Mouse (Mus musculus): Measurements from ENCODE around the gene Gm12258. TPM values are rescaled to one million over a fixed set of nuclear protein-coding genes. Genes with fewer than 3 reads are reported as not detected.

Gm12258 gene
- polyA plus RNA-seq (2017; shearing (Covaris generic)): 5.2 TPM

DNA sequence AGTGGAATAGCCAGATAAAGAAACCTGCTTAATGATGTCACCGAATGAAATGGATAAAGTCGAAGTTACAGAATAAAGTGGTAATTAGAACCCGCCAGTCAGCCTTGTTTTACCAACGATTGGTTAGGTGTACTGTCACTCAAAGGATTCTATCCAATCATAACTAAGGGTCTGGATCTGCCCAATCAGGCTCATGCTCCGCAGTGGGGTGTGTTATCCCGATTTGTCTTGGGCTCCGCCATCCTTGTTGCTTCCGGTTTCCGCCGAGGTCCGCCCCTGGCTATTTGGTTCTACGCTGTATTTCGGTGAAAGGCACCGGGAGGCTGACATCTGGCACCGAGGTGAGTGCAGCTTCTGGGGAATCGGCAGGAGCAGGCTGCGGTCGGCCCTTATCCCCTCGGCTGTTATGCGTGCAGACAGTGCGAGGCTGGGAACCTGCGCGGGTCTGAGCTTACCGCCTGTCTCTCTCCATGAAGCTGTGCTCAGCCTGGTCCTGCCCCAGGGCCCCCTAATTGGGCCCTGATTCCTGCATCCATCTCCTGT lies at the start of gene Gm12258:
TSS of gene Gm12258 (plus strand) at position 240 of the 543 bp plus-strand sequence.

GRCm38 (mm10) chr11:58801558-58802228 lies 45.3 kb upstream of the Gm12258 start, which contains the start of gene Fam183b:
Fam183b (minus strand) TSS chr11:58801960.

GRCm38 (mm10) chr11:58814700-58815099 lies 32.3 kb upstream of the Gm12258 start, which contains the start of gene Olfr313:
Olfr313 (plus strand) TSS chr11:58815000.

DNA sequence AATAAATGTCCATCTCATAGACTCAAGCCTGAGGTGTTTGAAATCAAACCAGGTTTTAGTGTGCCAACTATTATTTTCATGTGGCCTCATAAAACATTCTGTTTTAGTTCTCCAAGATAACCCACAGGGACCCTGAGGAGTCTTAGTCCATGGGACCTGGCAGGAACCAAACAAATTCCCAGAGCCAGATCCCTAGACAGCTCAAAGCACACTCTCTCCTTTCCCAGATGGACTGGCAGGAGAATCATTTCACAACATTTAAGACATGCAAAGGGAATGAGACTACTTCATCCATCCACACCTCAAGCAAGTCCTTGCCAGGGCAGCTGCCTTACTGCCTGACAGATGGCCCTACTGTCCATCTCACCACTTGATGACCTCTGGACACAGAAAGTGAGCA lies 18.0 kb upstream of the Gm12258 start, which contains the start of gene Olfr312:
TSS of gene Olfr312 (plus strand) at position 301 of the 400 bp plus-strand sequence.

GRCm38 (mm10) chr11:58838951-58839350 lies 8.0 kb upstream of the Gm12258 start, which contains the start of gene Olfr311:
Olfr311 (plus strand) TSS chr11:58839251.

GRCm38 (mm10) chr11:58867039-58867953 lies 20.3 kb downstream of the Gm12258 start, which contains the start of gene 2810021J22Rik:
2810021J22Rik (plus strand) TSS chr11:58867216.

DNA sequence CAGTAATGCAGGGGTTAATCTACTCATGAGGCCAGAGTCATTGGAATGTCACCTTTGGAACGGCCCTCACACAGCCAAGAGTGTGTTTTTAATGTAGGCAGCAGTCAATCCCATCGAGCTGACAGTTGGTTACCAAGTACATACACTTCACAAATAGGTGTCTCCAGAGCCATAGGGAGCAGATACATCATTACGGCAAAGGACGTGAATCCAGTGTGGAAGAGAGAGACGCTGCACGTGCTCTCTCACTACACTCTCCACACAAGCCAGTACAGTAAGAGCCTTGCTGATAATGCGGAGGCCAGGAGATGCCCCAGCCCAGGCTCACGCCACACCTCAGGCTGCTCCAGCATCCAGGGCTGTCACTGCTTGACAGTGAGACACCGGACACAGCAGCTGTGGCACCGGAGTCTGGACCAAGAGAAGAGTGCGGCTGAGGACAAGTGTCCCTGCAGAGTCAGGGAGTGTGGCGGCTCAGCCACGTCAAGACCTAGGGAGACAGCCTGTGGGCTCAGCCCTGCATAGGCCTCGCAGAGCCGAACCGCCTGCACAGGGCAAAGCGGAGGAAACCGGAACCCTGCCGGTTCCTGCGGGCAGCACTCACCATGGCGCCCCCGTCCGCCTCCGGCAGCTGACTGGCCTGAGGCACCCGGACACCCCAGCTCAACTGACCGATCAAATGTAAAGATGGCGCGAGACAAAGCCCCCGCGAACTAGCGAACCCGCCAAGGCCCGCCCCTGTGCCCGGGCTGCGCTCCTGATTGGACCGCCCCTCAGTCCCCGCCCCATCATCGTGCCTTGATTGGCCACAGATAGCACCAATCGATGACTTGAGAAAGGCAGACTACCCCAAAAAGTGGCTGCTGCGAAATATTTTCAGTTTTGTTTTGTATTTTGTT lies 56.8 kb downstream of the Gm12258 start, which contains the start of gene Zfp39:
TSS of gene Zfp39 (minus strand) at position 715 of the 899 bp plus-strand sequence.

Other genes with a start within 250 kb of the Gm12258 start
- not detected for gene 2210407C18Rik, start 231.1 kb upstream of the Gm12258 start, polyA plus RNA-seq (2017; shearing (Covaris generic))
- not detected for gene Olfr323, start 216.7 kb upstream of the Gm12258 start, polyA plus RNA-seq (2017; shearing (Covaris generic))
- not detected for gene Trim58, start 206.7 kb upstream of the Gm12258 start, polyA plus RNA-seq (2017; shearing (Covaris generic))
- not detected for gene Olfr322, start 188.4 kb upstream of the Gm12258 start, polyA plus RNA-seq (2017; shearing (Covaris generic))
- not detected for gene Olfr320, start 166.1 kb upstream of the Gm12258 start, polyA plus RNA-seq (2017; shearing (Covaris generic))
- gene Olfr319, start 148.0 kb upstream of the Gm12258 start, polyA plus RNA-seq (2017; shearing (Covaris generic)): not detected
- gene Olfr318, start 123.1 kb upstream of the Gm12258 start, polyA plus RNA-seq (2017; shearing (Covaris generic)): not detected
- not detected for gene Olfr317, start 107.9 kb upstream of the Gm12258 start, polyA plus RNA-seq (2017; shearing (Covaris generic))
- gene Olfr316, start 94.4 kb upstream of the Gm12258 start, polyA plus RNA-seq (2017; shearing (Covaris generic)): not detected
- gene Olfr315, start 74.0 kb upstream of the Gm12258 start, polyA plus RNA-seq (2017; shearing (Covaris generic)): not detected
- gene Olfr314, start 64.2 kb upstream of the Gm12258 start, polyA plus RNA-seq (2017; shearing (Covaris generic)): not detected
- gene Fam183b, start 45.2 kb upstream of the Gm12258 start, polyA plus RNA-seq (2017; shearing (Covaris generic)): not detected
- not detected for gene Olfr313, start 32.2 kb upstream of the Gm12258 start, polyA plus RNA-seq (2017; shearing (Covaris generic))
- 0.20 TPM for gene Olfr312, start 17.9 kb upstream of the Gm12258 start, polyA plus RNA-seq (2017; shearing (Covaris generic))
- not detected for gene Olfr311, start 7.9 kb upstream of the Gm12258 start, polyA plus RNA-seq (2017; shearing (Covaris generic))
- 4.9 TPM for gene 2810021J22Rik, start 20.1 kb downstream of the Gm12258 start, polyA plus RNA-seq (2017; shearing (Covaris generic))
- 6.8 TPM for gene Zfp39, start 57.1 kb downstream of the Gm12258 start, polyA plus RNA-seq (2017; shearing (Covaris generic))
- 0.20 TPM for gene Btnl10, start 70.8 kb downstream of the Gm12258 start, polyA plus RNA-seq (2017; shearing (Covaris generic))
- 225 TPM for gene Rnf187, start 91.8 kb downstream of the Gm12258 start, polyA plus RNA-seq (2017; shearing (Covaris generic))
- gene Hist3h2ba, start 101.8 kb downstream of the Gm12258 start, polyA plus RNA-seq (2017; shearing (Covaris generic)): 16.1 TPM
- 34.0 TPM for gene Hist3h2a, start 107.5 kb downstream of the Gm12258 start, polyA plus RNA-seq (2017; shearing (Covaris generic))
- 0.36 TPM for gene Trim17, start 107.5 kb downstream of the Gm12258 start, polyA plus RNA-seq (2017; shearing (Covaris generic))
- 51.5 TPM for gene Trim11, start 130.9 kb downstream of the Gm12258 start, polyA plus RNA-seq (2017; shearing (Covaris generic))

Measured in naive thymus-derived CD4-positive, alpha-beta T cell, adult 5 months (primary cell).